In genomic region chr1:75408210-75408609, GRCm38 (mm10) we compare ENCODE assay signal across 28 mouse cellular contexts. TPM values are rescaled to one million over a fixed set of nuclear protein-coding genes. Genes with fewer than 3 reads are reported as not detected.
DNase-seq lines count a peak whose midpoint lies in the region; ATAC-seq and TF ChIP-seq lines count a peak whose summit lies in the region.
"Had no signal": no experiment of that assay in that cellular context is flagged by ENCODE, and none has a peak within 500 bp of the region (broad histone marks: within the 10 kb centered on the region; RNA-seq: fewer than 3 reads in every experiment).

No protein-coding gene starts in this region.

- H3K4me2 ChIP-seq in heart, embryonic 12.5 days: 0 out of 2 replicates have a peak overlapping the region, but pooled peaks have one; percentile 0
- H3K4me2 ChIP-seq in heart, embryonic 16.5 days (ENCODE audit: low read depth, low read length): no peak overlapping the region
- H3K4me2 ChIP-seq in lung, postnatal 0 days (replicated peaks; ENCODE audit: low read depth, low read length): no peak overlapping the region
- H3K4me2 ChIP-seq: embryonic facial prominence, embryonic 15.5 days; hindbrain, embryonic 14.5 days; intestine, embryonic 15.5 days had no signal

- no peak overlapping the region for H3K4me3 ChIP-seq in heart, embryonic 12.5 days
- no peak overlapping the region for H3K4me3 ChIP-seq in heart, embryonic 16.5 days (ENCODE audit: low read length)
- H3K4me3 ChIP-seq in lung, postnatal 0 days (ENCODE audit: low read depth, low read length): no peak overlapping the region
- H3K4me3 ChIP-seq: embryonic facial prominence, embryonic 15.5 days; erythroblast, embryonic 14.5 days; forebrain, embryonic 10.5 days; hindbrain, embryonic 10.5 days; intestine, embryonic 15.5 days had no signal

- TF ChIP-seq CTCF in lung, postnatal 0 days (IDR thresholded peaks at IDR 0.05): no peak

- peak overlapping the region; percentile 90 for H3K27ac ChIP-seq in heart, embryonic 12.5 days (ENCODE audit: poor library complexity, severe bottlenecking)
- H3K27ac ChIP-seq in heart, embryonic 16.5 days (ENCODE audit: low read length): peak overlapping the region; percentile 88
- no peak overlapping the region for H3K27ac ChIP-seq in lung, postnatal 0 days (ENCODE audit: low read length)
- H3K27ac ChIP-seq: embryonic facial prominence, embryonic 15.5 days; forebrain, embryonic 10.5 days; hindbrain, embryonic 10.5 days; hindbrain, embryonic 14.5 days; intestine, embryonic 15.5 days had no signal

- H3K36me3 ChIP-seq in heart, embryonic 12.5 days: peaks cover 80% of the 10 kb centered on the region
- H3K36me3 ChIP-seq in heart, embryonic 16.5 days (ENCODE audit: control insufficient read depth, insufficient read depth): peaks cover 19% of the 10 kb centered on the region
- no peaks in the 10 kb centered on the region; the same call in 1 of the 2 replicates for H3K36me3 ChIP-seq in lung, postnatal 0 days (ENCODE audit: insufficient read depth, low read length)
- H3K36me3 ChIP-seq: G1E had no signal

- DNase-seq in frontal cortex, postnatal 25 days (ENCODE audit: low spot score in 2 of 2): no peak
- DNase-seq in heart, postnatal 14 days: no peak
- no peak for DNase-seq in heart, postnatal 10 days
- no peak for DNase-seq in lung, postnatal 0 days (ENCODE audit: low spot score)
- DNase-seq in lung, adult 18-20 months: no peak
- DNase-seq: adrenal gland, adult 8-10 months; adrenal gland, postnatal 36 days; B cell, adult 2 months; cerebellum, adult 11 months; cerebellum, adult 8-10 months; cerebellum, postnatal 14 days; embryo, embryonic 11 days; gastrocnemius, postnatal 14 days; kidney, adult 18-20 months had no signal

- ATAC-seq in frontal cortex, adult (ENCODE audit: low TSS enrichment): 0 out of 2 replicates have a peak, but pooled peaks have one; percentile 48
- ATAC-seq in heart, embryonic 12.5 days (ENCODE audit: insufficient number of reproducible peaks, low FRiP score): peak; percentile 66; the same call in 1 of the 2 replicates
- ATAC-seq in heart, embryonic 16.5 days (replicated peaks; ENCODE audit: extremely low read depth, insufficient read depth, low FRiP score): peak; percentile 65
- ATAC-seq in lung, postnatal 0 days: peak; percentile 44; the same call in 1 of the 2 replicates
- ATAC-seq: CD4-positive, CD25-positive, alpha-beta regulatory T cell, adult 4 months; forebrain, embryonic 14.5 days; intestine, embryonic 15.5 days had no signal

- intact Hi-C loops in heart, postnatal 14 days (cut with DNase I): loop anchor here (5.0 kb wide), 1 partner anchor 46 kb away; the partner anchor contains the start of gene Des
- intact Hi-C loops in heart, postnatal 10 days (cut with DNase I): loop anchor here (5.0 kb wide), 1 partner anchor 36 kb away; no protein-coding TSS in a partner anchor

- peaks cover 65% of the 10 kb centered on the region for H3K4me1 ChIP-seq in heart, embryonic 12.5 days (replicated peaks)
- H3K4me1 ChIP-seq in heart, embryonic 16.5 days (ENCODE audit: control insufficient read depth, insufficient read depth, low read length): peaks cover 23% of the 10 kb centered on the region
- no peaks in the 10 kb centered on the region for H3K4me1 ChIP-seq in lung, postnatal 0 days (ENCODE audit: insufficient read depth, low read depth, low read length)
- H3K4me1 ChIP-seq: embryonic facial prominence, embryonic 15.5 days; intestine, embryonic 15.5 days had no signal

- TF ChIP-seq EP300 in lung, postnatal 0 days (IDR thresholded peaks at IDR 0.05): no peak

- no peaks in the 10 kb centered on the region for H3K27me3 ChIP-seq in heart, embryonic 12.5 days (replicated peaks)
- H3K27me3 ChIP-seq in heart, embryonic 16.5 days (ENCODE audit: control insufficient read depth, insufficient read depth, low read length): no peaks in the 10 kb centered on the region
- H3K27me3 ChIP-seq in lung, postnatal 0 days (replicated peaks; ENCODE audit: insufficient read depth, low read length): no peaks in the 10 kb centered on the region
- H3K27me3 ChIP-seq: embryonic facial prominence, embryonic 15.5 days; intestine, embryonic 15.5 days had no signal

- H3K9ac ChIP-seq in heart, embryonic 12.5 days: no peak overlapping the region
- H3K9ac ChIP-seq in heart, embryonic 16.5 days (ENCODE audit: low read length): no peak overlapping the region; the same call in 1 of the 2 replicates
- H3K9ac ChIP-seq in lung, postnatal 0 days (replicated peaks; ENCODE audit: low read depth): no peak overlapping the region
- H3K9ac ChIP-seq: embryonic facial prominence, embryonic 15.5 days; hindbrain, embryonic 14.5 days; intestine, embryonic 15.5 days had no signal

- WGBS in heart, embryonic 12.5 days: 25% methylated on average over 4 of the region's 4 CpGs
- 33% methylated on average over 4 of the region's 4 CpGs for WGBS in heart, embryonic 16.5 days
- WGBS in lung, postnatal 0 days: 60% methylated on average over 3 of the region's 4 CpGs

- H3K9me3 ChIP-seq in heart, embryonic 12.5 days (replicated peaks): no peaks in the 10 kb centered on the region
- H3K9me3 ChIP-seq in heart, embryonic 16.5 days (replicated peaks; ENCODE audit: control insufficient read depth, low read length): no peaks in the 10 kb centered on the region
- H3K9me3 ChIP-seq in lung, postnatal 0 days (ENCODE audit: low read length): no peaks in the 10 kb centered on the region
- H3K9me3 ChIP-seq: embryonic facial prominence, embryonic 15.5 days; forebrain, embryonic 10.5 days; G1E; hindbrain, embryonic 10.5 days; intestine, embryonic 15.5 days had no signal

RNA-seq across cellular contexts. Expression of gene Gmppa, which starts 27.5 kb away (rescaled TPM):
- polyA plus RNA-seq in heart, embryonic 12.5 days (2016; fragmentation: Nextera tagmentation; extraction: Ambion mirVana): 67.7 and 69.1 TPM in 2 replicates
- total RNA-seq in heart, postnatal 14 days (2021): 10 to 100 TPM; 32.3 to 32.5 TPM
- polyA plus RNA-seq in heart, embryonic 16.5 days (2015; fragmentation: Nextera tagmentation; extraction: Ambion mirVana): 72.6 and 85.3 TPM in 2 replicates
- total RNA-seq in heart, postnatal 10 days (2021): 10 to 100 TPM; 39.7 to 40.1 TPM
- 58.4 and 58.9 TPM in 2 replicates for polyA plus RNA-seq in lung, postnatal 0 days (2015; fragmentation: Nextera tagmentation; extraction: Ambion mirVana)

RNA-seq across cellular contexts. Expression of gene Speg, which starts 33.1 kb away (rescaled TPM):
- polyA plus RNA-seq in heart, embryonic 12.5 days (2016; fragmentation: Nextera tagmentation; extraction: Ambion mirVana): 61.5 and 67.4 TPM in 2 replicates
- 100 to 1,000 TPM; 125 to 126 TPM for total RNA-seq in heart, postnatal 14 days (2021)
- 41.1 and 46.4 TPM in 2 replicates for polyA plus RNA-seq in heart, embryonic 16.5 days (2015; fragmentation: Nextera tagmentation; extraction: Ambion mirVana)
- total RNA-seq in heart, postnatal 10 days (2021): 100 to 1,000 TPM; 104 to 112 TPM
- polyA plus RNA-seq in lung, postnatal 0 days (2015; fragmentation: Nextera tagmentation; extraction: Ambion mirVana): 15.4 and 16.4 TPM in 2 replicates
- total RNA-seq: common myeloid progenitor, adult 5-6 weeks had no signal

RNA-seq across cellular contexts. Expression of gene Asic4, which starts 42.0 kb away (rescaled TPM):
- 0.24 and 0.33 TPM in 2 replicates for polyA plus RNA-seq in heart, embryonic 12.5 days (2016; fragmentation: Nextera tagmentation; extraction: Ambion mirVana)
- total RNA-seq in heart, postnatal 14 days (2021): not detected
- polyA plus RNA-seq in heart, embryonic 16.5 days (2015; fragmentation: Nextera tagmentation; extraction: Ambion mirVana): 0.08 and 0.27 TPM in 2 replicates
- not detected for total RNA-seq in heart, postnatal 10 days (2021)
- not detected in 2 replicates for polyA plus RNA-seq in lung, postnatal 0 days (2015; fragmentation: Nextera tagmentation; extraction: Ambion mirVana)
- total RNA-seq: common myeloid progenitor, adult 5-6 weeks; gastrocnemius, postnatal 14 days; granulocyte monocyte progenitor cell, adult 5-6 weeks had no signal
- polyA plus RNA-seq: CD4-positive, CD25-positive, alpha-beta regulatory T cell, adult 4 months; erythroblast, embryonic 14.5 days had no signal

RNA-seq across cellular contexts. Expression of gene Des, which starts 48.1 kb away (rescaled TPM):
- polyA plus RNA-seq in heart, embryonic 12.5 days (2016; fragmentation: Nextera tagmentation; extraction: Ambion mirVana): 500 and 521 TPM in 2 replicates
- 1,000 to 10,000 TPM; 1,039 to 1,057 TPM for total RNA-seq in heart, postnatal 14 days (2021)
- polyA plus RNA-seq in heart, embryonic 16.5 days (2015; fragmentation: Nextera tagmentation; extraction: Ambion mirVana): 469 and 480 TPM in 2 replicates
- total RNA-seq in heart, postnatal 10 days (2021): 100 to 1,000 TPM; 909 to 916 TPM
- 59.4 and 67.3 TPM in 2 replicates for polyA plus RNA-seq in lung, postnatal 0 days (2015; fragmentation: Nextera tagmentation; extraction: Ambion mirVana)
- total RNA-seq: common myeloid progenitor, adult 5-6 weeks; granulocyte monocyte progenitor cell, adult 5-6 weeks had no signal
- polyA plus RNA-seq: CD4-positive, CD25-positive, alpha-beta regulatory T cell, adult 4 months had no signal
